Mouse (Mus musculus): ENCODE data around the gene Dpp4.

DNA sequence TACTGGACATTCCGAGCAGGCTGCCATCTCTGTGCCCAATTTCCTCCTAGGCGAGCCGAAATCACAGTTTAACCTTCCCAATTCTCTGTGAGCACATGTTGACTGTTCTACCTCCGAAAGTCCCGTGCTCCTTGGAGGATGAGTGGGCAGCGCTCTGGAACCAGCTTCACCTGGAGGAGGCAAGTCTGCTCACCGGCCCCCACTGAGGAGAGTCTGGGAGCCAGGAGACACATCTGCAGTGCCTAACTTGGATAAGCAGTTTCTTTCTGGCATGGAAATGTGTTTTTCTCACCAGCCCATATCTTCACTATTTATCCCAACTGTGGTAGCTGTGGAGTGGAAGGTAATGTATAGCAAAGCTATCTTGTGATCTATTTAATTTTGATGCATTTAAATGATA lies 54.8 kb downstream of the Dpp4 start:
- TF ChIP-seq POLR2A (IDR thresholded peaks at IDR 0.05; ENCODE audit: low read depth, low read length) = no peak
- no peak for TF ChIP-seq CTCF (IDR thresholded peaks at IDR 0.05; ENCODE audit: extremely low read depth, insufficient read depth, insufficient read length, insufficient replicate concordance)
